In the genomic region with DNA sequence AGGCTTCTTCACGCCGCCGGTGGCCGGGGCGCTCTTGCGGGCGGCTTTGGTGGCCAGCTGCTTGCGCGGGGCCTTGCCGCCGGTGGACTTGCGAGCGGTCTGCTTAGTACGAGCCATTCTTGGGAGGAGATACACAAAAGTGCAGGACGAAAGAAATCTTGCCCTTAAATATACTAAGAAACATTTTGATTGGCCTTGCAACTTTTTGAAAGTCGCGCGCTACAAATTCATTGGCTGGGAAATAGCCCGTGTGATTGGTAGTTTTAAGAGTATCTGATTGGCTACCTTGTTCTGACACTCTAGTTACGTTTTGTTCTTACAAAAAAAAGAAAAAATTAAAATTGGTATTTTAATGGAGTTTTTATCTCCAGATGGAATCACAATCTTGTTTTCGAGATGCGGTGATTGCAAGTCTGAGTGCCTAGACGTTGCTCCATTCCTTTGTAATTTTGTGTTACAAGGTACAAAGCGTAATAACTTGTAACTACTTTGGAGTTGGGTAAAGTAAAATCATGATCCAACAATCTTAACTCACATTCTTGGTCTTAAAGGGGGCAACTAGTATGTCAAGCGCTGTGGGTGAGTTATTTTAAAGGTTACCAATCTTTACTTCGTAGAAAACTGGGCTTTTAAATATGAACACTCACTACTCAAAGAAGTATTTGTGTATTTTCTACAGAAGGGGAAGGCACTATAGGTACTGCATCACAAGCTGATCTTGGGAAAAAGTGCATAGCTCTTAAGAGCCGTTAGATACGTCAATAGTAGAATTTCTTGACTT, we compare ENCODE assay signal across 8 mouse cellular contexts. TPM values are rescaled to one million over a fixed set of nuclear protein-coding genes. Genes with fewer than 3 reads are reported as not detected.
DNase-seq lines count a peak whose midpoint lies in the region; ATAC-seq and TF ChIP-seq lines count a peak whose summit lies in the region.

A gene (minus strand): TSS at position 222 of the 781 bp plus-strand sequence.

- ATAC-seq in CD4-positive, CD25-positive, alpha-beta regulatory T cell, adult 4 months, result peak; percentile 72
- ATAC-seq in erythroid progenitor cell, adult 5-6 weeks (replicated peaks; ENCODE audit: low FRiP score, poor library complexity, severe bottlenecking), result peak; percentile 57
- ATAC-seq in heart, embryonic 13.5 days (ENCODE audit: extremely low read depth, insufficient number of reproducible peaks, low FRiP score, low TSS enrichment), result peak; percentile 52; the same call in 1 of the 2 replicates
- peak; percentile 61 for ATAC-seq in kidney, postnatal 0 days (replicated peaks; ENCODE audit: low FRiP score, low read depth)
- ATAC-seq in liver, embryonic 14.5 days (ENCODE audit: insufficient read depth), result peak; percentile 58
- ATAC-seq in neural tube, embryonic 11.5 days (ENCODE audit: insufficient read depth, low FRiP score, low TSS enrichment), result peak; percentile 76

- TF ChIP-seq POLR2A in testis, adult 2 months (IDR thresholded peaks at IDR 0.05; ENCODE audit: control insufficient read depth, low read depth, low read length), result no peak

- peak within 1 kb of the TSS; percentile 54 for H3K4me3 ChIP-seq in brown adipose tissue, adult 24 weeks (ENCODE audit: insufficient read depth, low read depth, low read length)
- H3K4me3 ChIP-seq in heart, embryonic 13.5 days, result peak within 1 kb of the TSS; percentile 52
- peak within 1 kb of the TSS; percentile 32 for H3K4me3 ChIP-seq in kidney, postnatal 0 days (replicated peaks; ENCODE audit: low read depth, low read length)
- H3K4me3 ChIP-seq in liver, embryonic 14.5 days (ENCODE audit: insufficient read depth in 1 of 2, low read depth in 2 of 2, low read length in 2 of 2), result peak within 1 kb of the TSS; percentile 61 to 67
- H3K4me3 ChIP-seq in neural tube, embryonic 11.5 days (ENCODE audit: low read depth, low read length), result peak within 1 kb of the TSS; percentile 36
- peak within 1 kb of the TSS; percentile 37 for H3K4me3 ChIP-seq in testis, adult 2 months (ENCODE audit: control insufficient read depth, low read depth, low read length)

- peak; percentile 98 for DNase-seq in kidney, postnatal 0 days (ENCODE audit: low spot score)
- DNase-seq in liver, embryonic 14.5 days (ENCODE audit: low read depth in 3 of 3, low spot score in 3 of 3), result peak; percentile 94 to 96 (median 95)
- DNase-seq in neural tube, embryonic 11.5 days (ENCODE audit: low spot score), result peak; percentile 87

- H3K27me3 ChIP-seq in heart, embryonic 13.5 days (replicated peaks), result no peaks in the 10 kb centered on the region
- H3K27me3 ChIP-seq in kidney, postnatal 0 days (ENCODE audit: insufficient read depth, low read length), result no peaks in the 10 kb centered on the region
- H3K27me3 ChIP-seq in liver, embryonic 14.5 days (ENCODE audit: control insufficient read depth, insufficient read depth, low read length), result no peaks in the 10 kb centered on the region
- no peaks in the 10 kb centered on the region for H3K27me3 ChIP-seq in neural tube, embryonic 11.5 days (ENCODE audit: control insufficient read depth, insufficient read depth, low read length)
- no peaks in the 10 kb centered on the region for H3K27me3 ChIP-seq in testis, adult 2 months (ENCODE audit: control insufficient read depth, insufficient read depth, low read length)

- no peaks in the 10 kb centered on the region for H3K36me3 ChIP-seq in heart, embryonic 13.5 days
- no peaks in the 10 kb centered on the region for H3K36me3 ChIP-seq in kidney, postnatal 0 days (ENCODE audit: insufficient read depth, low read length)
- no peaks in the 10 kb centered on the region for H3K36me3 ChIP-seq in liver, embryonic 14.5 days (replicated peaks; ENCODE audit: control insufficient read depth, insufficient read depth, low read depth)
- H3K36me3 ChIP-seq in neural tube, embryonic 11.5 days (ENCODE audit: control insufficient read depth, insufficient read depth, low read length), result no peaks in the 10 kb centered on the region
- no peaks in the 10 kb centered on the region for H3K36me3 ChIP-seq in testis, adult 2 months (ENCODE audit: control insufficient read depth, insufficient read depth, low read length)

- H3K9ac ChIP-seq in heart, embryonic 13.5 days, result peak within 1 kb of the TSS; percentile 83
- H3K9ac ChIP-seq in kidney, postnatal 0 days (ENCODE audit: low read depth, low read length), result peak within 1 kb of the TSS; percentile 54
- peak within 1 kb of the TSS; percentile 98 for H3K9ac ChIP-seq in liver, embryonic 14.5 days (replicated peaks)
- peak within 1 kb of the TSS; percentile 63 for H3K9ac ChIP-seq in neural tube, embryonic 11.5 days (ENCODE audit: low read length)

- H3K27ac ChIP-seq in brown adipose tissue, adult 24 weeks (replicated peaks; ENCODE audit: low read depth, low read length), result peak within 1 kb of the TSS; percentile 80
- peak within 1 kb of the TSS; percentile 98 for H3K27ac ChIP-seq in heart, embryonic 13.5 days (replicated peaks)
- H3K27ac ChIP-seq in kidney, postnatal 0 days, result peak within 1 kb of the TSS; percentile 96
- H3K27ac ChIP-seq in liver, embryonic 14.5 days, result peak within 1 kb of the TSS; percentile 100
- H3K27ac ChIP-seq in neural tube, embryonic 11.5 days (ENCODE audit: low read depth, low read length), result peak within 1 kb of the TSS; percentile 98
- peak within 1 kb of the TSS; percentile 58 for H3K27ac ChIP-seq in testis, adult 2 months (ENCODE audit: control insufficient read depth, insufficient read depth, low read depth, low read length)

- WGBS in heart, embryonic 13.5 days, result 1% methylated on average over 23 of the region's 28 CpGs
- 1% methylated on average over 22 of the region's 28 CpGs for WGBS in kidney, postnatal 0 days
- WGBS in liver, embryonic 14.5 days (ENCODE audit: insufficient replicate concordance), result 1% methylated on average over 24 of the region's 28 CpGs
- WGBS in neural tube, embryonic 11.5 days, result under 1% methylated on average over 24 of the region's 28 CpGs

- no peaks in the 10 kb centered on the region for H3K4me1 ChIP-seq in brown adipose tissue, adult 24 weeks (ENCODE audit: control insufficient read depth, insufficient read depth, insufficient read length, low read length)
- peaks cover 39% of the 10 kb centered on the region for H3K4me1 ChIP-seq in heart, embryonic 13.5 days
- H3K4me1 ChIP-seq in kidney, postnatal 0 days (replicated peaks; ENCODE audit: insufficient read depth, low read length), result peaks cover 11% of the 10 kb centered on the region
- peaks cover 30 to 37% of the 10 kb centered on the region in 2 experiments for H3K4me1 ChIP-seq in liver, embryonic 14.5 days (replicated peaks; ENCODE audit: control insufficient read depth in 2 of 2, insufficient read depth in 2 of 2, low read length in 1 of 2)
- H3K4me1 ChIP-seq in neural tube, embryonic 11.5 days (ENCODE audit: control insufficient read depth, insufficient read depth, low read length), result peaks cover 13% of the 10 kb centered on the region; the same call in 1 of the 2 replicates
- H3K4me1 ChIP-seq in testis, adult 2 months (ENCODE audit: control insufficient read depth, insufficient read depth, low read length), result peaks cover 6% of the 10 kb centered on the region

- H3K4me2 ChIP-seq in heart, embryonic 13.5 days, result peak within 1 kb of the TSS; percentile 70
- H3K4me2 ChIP-seq in kidney, postnatal 0 days (ENCODE audit: low read length), result peak within 1 kb of the TSS; percentile 60
- H3K4me2 ChIP-seq in liver, embryonic 14.5 days (ENCODE audit: low read depth), result peak within 1 kb of the TSS; percentile 89
- H3K4me2 ChIP-seq in neural tube, embryonic 11.5 days (ENCODE audit: low read depth), result peak within 1 kb of the TSS; percentile 58

- H3K9me3 ChIP-seq in heart, embryonic 13.5 days, result no peaks in the 10 kb centered on the region
- H3K9me3 ChIP-seq in kidney, postnatal 0 days (replicated peaks; ENCODE audit: low read length), result no peaks in the 10 kb centered on the region
- no peaks in the 10 kb centered on the region for H3K9me3 ChIP-seq in liver, embryonic 14.5 days (ENCODE audit: control insufficient read depth, low read length)
- H3K9me3 ChIP-seq in neural tube, embryonic 11.5 days (ENCODE audit: control insufficient read depth, low read length), result no peaks in the 10 kb centered on the region

- TF ChIP-seq CTCF in kidney, postnatal 0 days (IDR thresholded peaks at IDR 0.05; ENCODE audit: low read depth), result no peak
- TF ChIP-seq CTCF in liver, embryonic 14.5 days (IDR thresholded peaks at IDR 0.05; ENCODE audit: low read depth), result no peak
- no peak for TF ChIP-seq CTCF in testis, adult 2 months (IDR thresholded peaks at IDR 0.05; ENCODE audit: control insufficient read depth, insufficient read depth, insufficient replicate concordance, low read depth, low read length)

- peak; percentile 77 for TF ChIP-seq EP300 in liver, embryonic 14.5 days (IDR thresholded peaks at IDR 0.05; ENCODE audit: low read depth)

RNA-seq across cellular contexts. Expression of the gene that starts here (rescaled TPM):
- polyA plus RNA-seq in CD4-positive, CD25-positive, alpha-beta regulatory T cell, adult 4 months (2017; shearing (Covaris generic)), result 1 to 10 TPM in 1 of 2 experiments, not detected in 1; 1.3 TPM
- polyA plus RNA-seq in brown adipose tissue, adult 24 weeks (2012; ENCODE audit: insufficient read depth, insufficient read length, missing spikeins), result not detected in 2 replicates
- 412 and 474 TPM in 2 replicates for total RNA-seq in erythroid progenitor cell, adult 5-6 weeks (2015; ENCODE audit: low replicate concordance)
- 1,335 and 2,217 TPM in 2 replicates for total RNA-seq in erythroid progenitor cell, adult 5-6 weeks (2017; ENCODE audit: low replicate concordance)
- 2.7 and 3.8 TPM in 2 replicates for polyA plus RNA-seq in heart, embryonic 13.5 days (2015; fragmentation: Nextera tagmentation; extraction: Ambion mirVana)
- 6.0 and 7.0 TPM in 2 replicates for polyA plus RNA-seq in kidney, postnatal 0 days (2015; fragmentation: Nextera tagmentation; extraction: Ambion mirVana)
- polyA plus RNA-seq in liver, embryonic 14.5 days (2012; rRNA removed), result 48.5 and 88.2 TPM in 2 replicates
- polyA plus RNA-seq in liver, embryonic 14.5 days (2014; fragmentation: Nextera tagmentation; extraction: Ambion mirVana), result 3.6 and 5.7 TPM in 2 replicates
- polyA plus RNA-seq in neural tube, embryonic 11.5 days (2014; fragmentation: Nextera tagmentation; extraction: Ambion mirVana), result 8.3 and 10.6 TPM in 2 replicates
- 2.3 TPM in 2 replicates for polyA plus RNA-seq in testis, adult 2 months (2012; rRNA removed)

Comparison
In these comparisons a context has a peak if more than half of its experiments do, and no peak if none do; other contexts are left out.
1. Peak in every context shown above with its lines: DNase-seq, ATAC-seq, H3K4me3 ChIP-seq and H3K27ac ChIP-seq.